Mouse (Mus musculus): ENCODE results near the gene Spesp1. TPM values are rescaled to one million over a fixed set of nuclear protein-coding genes. Genes with fewer than 3 reads are reported as not detected.

The Spesp1 gene
- total and polyA plus RNA-seq, 3 experiments = not detected

DNA sequence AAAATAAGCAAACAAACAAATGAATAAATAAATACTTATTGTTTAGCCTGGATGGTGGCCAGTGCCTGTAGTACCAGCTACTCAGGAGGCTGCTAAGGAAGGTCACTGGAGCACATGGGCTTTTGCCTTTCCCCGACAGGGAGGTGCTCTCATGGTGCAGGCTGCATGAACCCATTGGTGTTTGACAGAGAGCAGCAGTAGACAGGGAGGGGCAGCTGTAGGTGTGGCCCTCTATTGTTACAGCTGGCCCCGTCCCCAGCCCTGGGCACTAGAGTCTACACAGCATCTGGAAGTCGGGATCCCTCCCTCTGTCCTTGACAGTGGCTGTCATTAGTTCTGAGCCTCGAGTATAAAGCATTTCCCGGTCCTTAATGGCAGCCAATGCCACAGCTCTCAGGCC, 18.4 kb downstream of the Spesp1 start:
- no peak overlapping the region for H3K9ac ChIP-seq (ENCODE audit: insufficient read depth, low read depth)
- no peak overlapping the region for H3K27ac ChIP-seq (ENCODE audit: insufficient read depth, low read depth)
- dilution Hi-C loops (cut with MboI; ENCODE audit: extremely low pct_ligation_motif_present, extremely low pct_unique_long_range_greater_than_20kb, low sequenced_read_pairs) = no loop called here
- peaks cover 4 to 20% of the 10 kb centered on the region in 2 experiments; a peak in 3 of 4 replicates for H3K4me1 ChIP-seq (ENCODE audit: control insufficient read depth in 1 of 2, insufficient read depth in 2 of 2)
- no peak for TF ChIP-seq USF2 (conservative IDR thresholded peaks at IDR 0.05; ENCODE audit: low read depth, low read length)
- no peak for DNase-seq (ENCODE audit: extremely low read depth)
- no peak overlapping the region for H3K4me2 ChIP-seq (ENCODE audit: insufficient read depth, low read depth, poor library complexity, severe bottlenecking)
- no peaks in the 10 kb centered on the region for H3K79me2 ChIP-seq (replicated peaks; ENCODE audit: control insufficient read depth, extremely low read depth, insufficient read depth, poor library complexity, severe bottlenecking)
- in situ Hi-C loops (cut with MboI; ENCODE audit: low pct_ligation_motif_present, low pct_unique_long_range_greater_than_20kb, low sequenced_read_pairs) = no loop called here
- peaks cover 1% of the 10 kb centered on the region for H3K27me3 ChIP-seq (replicated peaks)
- H3K4me3 ChIP-seq (replicated peaks in 1 of 3; ENCODE audit: low read depth in 2 of 3, low read length in 2 of 3, poor library complexity in 1 of 3) = no peak overlapping the region
- peaks cover 9% of the 10 kb centered on the region for H3K9me3 ChIP-seq (replicated peaks; ENCODE audit: low read length)
- no peaks in the 10 kb centered on the region for H3K36me3 ChIP-seq (replicated peaks in 1 of 2; ENCODE audit: control insufficient read depth in 1 of 2, insufficient read depth in 1 of 2, low read length in 1 of 2)

DNA sequence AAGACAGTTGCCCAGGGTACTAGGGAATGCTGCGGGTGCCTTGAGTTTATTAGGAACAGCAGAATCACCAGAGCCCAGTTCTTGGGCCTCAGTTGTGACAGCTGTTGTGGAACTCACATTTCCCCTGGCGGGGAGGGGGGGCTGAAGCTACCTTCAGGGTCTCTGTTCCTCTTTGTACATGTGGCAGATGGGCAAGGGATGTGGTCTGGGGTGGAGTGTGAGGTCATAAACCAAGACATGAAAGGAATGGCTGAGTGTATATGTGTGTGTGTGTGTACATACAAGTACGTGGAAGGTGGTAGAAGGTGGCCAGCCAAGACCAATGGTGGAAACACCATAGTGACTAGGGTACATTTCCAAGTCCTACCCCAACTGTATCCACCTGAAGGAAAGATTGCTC, 20.6 kb downstream of the Spesp1 start:
- peaks cover 9% of the 10 kb centered on the region for H3K9me3 ChIP-seq (replicated peaks; ENCODE audit: low read length)
- H3K4me1 ChIP-seq (ENCODE audit: control insufficient read depth in 1 of 2, insufficient read depth in 2 of 2) = peaks cover 9 to 41% of the 10 kb centered on the region in 2 experiments; a peak in 3 of 4 replicates
- H3K4me2 ChIP-seq (ENCODE audit: insufficient read depth, low read depth, poor library complexity, severe bottlenecking) = no peak overlapping the region
- no peaks in the 10 kb centered on the region for H3K79me2 ChIP-seq (replicated peaks; ENCODE audit: control insufficient read depth, extremely low read depth, insufficient read depth, poor library complexity, severe bottlenecking)
- no peaks in the 10 kb centered on the region for H3K36me3 ChIP-seq (replicated peaks in 1 of 2; ENCODE audit: control insufficient read depth in 1 of 2, insufficient read depth in 1 of 2, low read length in 1 of 2)
- DNase-seq (ENCODE audit: extremely low read depth) = no peak
- TF ChIP-seq ZC3H11A (IDR thresholded peaks at IDR 0.05; ENCODE audit: low read depth, low read length) = no peak
- TF ChIP-seq MAX (IDR thresholded peaks at IDR 0.05; ENCODE audit: low read length) = no peak
- no peak for TF ChIP-seq E2F4 (IDR thresholded peaks at IDR 0.05; ENCODE audit: insufficient replicate concordance, low read depth, low read length)
- TF ChIP-seq ELF1 (IDR thresholded peaks at IDR 0.05; ENCODE audit: low read depth, low read length) = no peak
- no peak for TF ChIP-seq CHD2 (IDR thresholded peaks at IDR 0.05; ENCODE audit: low read length)
- TF ChIP-seq MEF2A (IDR thresholded peaks at IDR 0.05; ENCODE audit: borderline replicate concordance, low read depth, low read length) = no peak
- TF ChIP-seq JUN (IDR thresholded peaks at IDR 0.05; ENCODE audit: insufficient read depth, low read depth, low read length) = no peak
- dilution Hi-C loops (cut with MboI; ENCODE audit: extremely low pct_ligation_motif_present, extremely low pct_unique_long_range_greater_than_20kb, low sequenced_read_pairs) = no loop called here
- in situ Hi-C loops (cut with MboI; ENCODE audit: low pct_ligation_motif_present, low pct_unique_long_range_greater_than_20kb, low sequenced_read_pairs) = no loop called here
- no peak overlapping the region for H3K4me3 ChIP-seq (replicated peaks in 1 of 3; ENCODE audit: low read depth in 2 of 3, low read length in 2 of 3, poor library complexity in 1 of 3)
- peaks cover 1% of the 10 kb centered on the region for H3K27me3 ChIP-seq (replicated peaks)
- no peak overlapping the region for H3K27ac ChIP-seq (ENCODE audit: insufficient read depth, low read depth)
- H3K9ac ChIP-seq (ENCODE audit: insufficient read depth, low read depth) = no peak overlapping the region

DNA sequence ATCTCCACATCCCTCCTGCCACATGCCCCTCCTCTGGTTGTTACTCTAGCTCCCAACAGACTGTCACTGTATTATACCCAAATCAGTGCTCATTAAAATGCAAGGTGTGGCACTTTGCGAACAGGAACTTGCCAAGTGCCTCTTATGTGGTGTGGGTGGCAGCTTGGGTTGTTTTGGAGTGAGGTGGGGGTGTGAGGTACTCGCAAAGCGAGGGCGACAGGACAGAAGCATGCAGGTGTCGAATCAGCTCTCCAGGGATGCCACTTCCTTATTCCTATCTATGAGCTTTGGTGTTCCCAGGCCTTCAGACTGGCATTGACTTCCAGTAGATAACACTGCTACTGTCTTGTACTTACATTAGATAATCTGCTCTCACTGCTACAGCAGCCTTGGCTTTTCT, 21.0 kb downstream of the Spesp1 start:
- Histone ChIP-seq H3K36me3 (replicated peaks in 1 of 2; ENCODE audit: control insufficient read depth in 1 of 2, insufficient read depth in 1 of 2, low read length in 1 of 2) (no peaks in the 10 kb centered on the region), H3K27ac (ENCODE audit: insufficient read depth, low read depth) (no peak overlapping the region), H3K4me3 (replicated peaks in 1 of 3; ENCODE audit: low read depth in 2 of 3, low read length in 2 of 3, poor library complexity in 1 of 3) (no peak overlapping the region), H3K4me1 (ENCODE audit: control insufficient read depth in 1 of 2, insufficient read depth in 2 of 2) (peaks cover 9 to 45% of the 10 kb centered on the region in 2 experiments; a peak in 3 of 4 replicates), H3K79me2 (replicated peaks; ENCODE audit: control insufficient read depth, extremely low read depth, insufficient read depth, poor library complexity, severe bottlenecking) (no peaks in the 10 kb centered on the region), H3K27me3 (replicated peaks) (peaks cover 1% of the 10 kb centered on the region), H3K9me3 (replicated peaks; ENCODE audit: low read length) (peaks cover 9% of the 10 kb centered on the region), H3K4me2 (ENCODE audit: insufficient read depth, low read depth, poor library complexity, severe bottlenecking) (no peak overlapping the region), H3K9ac (ENCODE audit: insufficient read depth, low read depth) (no peak overlapping the region)
- no peak for DNase-seq (ENCODE audit: extremely low read depth)
- TF ChIP-seq RCOR1 (conservative IDR thresholded peaks at IDR 0.05; ENCODE audit: low read depth, low read length) = no peak
- no peak for TF ChIP-seq POLR2A (IDR thresholded peaks at IDR 0.05; ENCODE audit: low read depth, low read length)
- TF ChIP-seq CTCF (conservative IDR thresholded peaks at IDR 0.05 in 1 of 2, IDR thresholded peaks at IDR 0.05 in 1 of 2; ENCODE audit: low read depth in 2 of 2, low read length in 2 of 2) = no peak
- no peak for TF ChIP-seq BHLHE40 (IDR thresholded peaks at IDR 0.05; ENCODE audit: low read depth, low read length)
- TF ChIP-seq EP300 (IDR thresholded peaks at IDR 0.05; ENCODE audit: low read length) = no peak
- no peak for TF ChIP-seq ZNF384 (IDR thresholded peaks at IDR 0.05; ENCODE audit: low read depth, low read length)
- TF ChIP-seq JUND (conservative IDR thresholded peaks at IDR 0.05; ENCODE audit: low read depth, low read length) = no peak
- no peak for TF ChIP-seq TCF12 (IDR thresholded peaks at IDR 0.05; ENCODE audit: low read depth, low read length)
- dilution Hi-C loops (cut with MboI; ENCODE audit: extremely low pct_ligation_motif_present, extremely low pct_unique_long_range_greater_than_20kb, low sequenced_read_pairs) (no loop called here), in situ Hi-C loops (cut with MboI; ENCODE audit: low pct_ligation_motif_present, low pct_unique_long_range_greater_than_20kb, low sequenced_read_pairs) (no loop called here)
